Mouse (Mus musculus) hindbrain, embryonic 12.5 days (tissue): ENCODE data around the gene Srsf5. TPM values are rescaled to one million over a fixed set of nuclear protein-coding genes. Genes with fewer than 3 reads are reported as not detected.

Experiments used
- ATAC-seq: fragments of 200-750 bp; cut with Nextera tagmentation; 2 replicates; pipeline ENCODE4 v1.8.0; 2017; ENCODE audit warnings: moderate TSS enrichment; ENCODE audit not compliant: low FRiP score
- H3K27ac ChIP-seq: fragments of 300-500 bp; sonication (generic); 2 replicates; pipeline ENCODE4 v1.5.1; 2016; ENCODE audit warnings: mild to moderate bottlenecking
- H3K27me3 ChIP-seq: fragments of 300-500 bp; sonication (generic); 2 replicates; pipeline ENCODE4 v1.6.1; 2016; ENCODE audit warnings: mild to moderate bottlenecking
- H3K36me3 ChIP-seq: fragments of 300-500 bp; sonication (generic); 2 replicates; pipeline ENCODE4 v1.6.1; 2016; ENCODE audit warnings: mild to moderate bottlenecking
- H3K4me1 ChIP-seq: fragments of 300-500 bp; sonication (generic); 2 replicates; pipeline ENCODE4 v1.6.1; 2016
- H3K4me2 ChIP-seq: fragments of 300-500 bp; sonication (generic); replicated peaks from 2 replicates; pipeline ENCODE4 v1.6.1; 2016; ENCODE audit warnings: mild to moderate bottlenecking
- H3K4me3 ChIP-seq: fragments of 300-500 bp; sonication (generic); 2 replicates; pipeline ENCODE4 v1.5.1; 2016; ENCODE audit warnings: mild to moderate bottlenecking
- H3K9ac ChIP-seq: fragments of 300-500 bp; sonication (generic); 2 replicates; pipeline ENCODE4 v1.6.1; 2016; ENCODE audit warnings: mild to moderate bottlenecking, moderate library complexity
- H3K9me3 ChIP-seq: fragments of 300-500 bp; sonication (generic); replicated peaks from 2 replicates; pipeline ENCODE4 v1.6.1; 2016; ENCODE audit warnings: mild to moderate bottlenecking
- WGBS: fragments of 180-500 bp; shearing (Covaris S2); methylation state at CpG from one replicate; pipeline ENCODE4 v1.1.7; 2016; 5-methylcytosine and 5-hydroxymethylcytosine counted together
- polyA plus RNA-seq: library from polyadenylated mRNA; unstranded; fragments of >200 nt; fragmentation: Nextera tagmentation; extraction: Ambion mirVana; gene quantifications from 2 replicates; pipeline ENCODE4 v1.2.1, GENCODE M21; 2016

Gene Srsf5
- polyA plus RNA-seq, result 587 and 684 TPM in 2 replicates

- Histone ChIP-seq H3K4me1 (peaks cover 8% of the 10 kb centered on the region), H3K9me3 (no peaks in the 10 kb centered on the region), H3K27me3 (no peaks in the 10 kb centered on the region), H3K4me2 (peak within 1 kb of the TSS; percentile 71), H3K27ac (peak within 1 kb of the TSS; percentile 92), H3K4me3 (peak within 1 kb of the TSS; percentile 77), H3K9ac (peak within 1 kb of the TSS; percentile 84), H3K36me3 (peaks cover 26% of the 10 kb centered on the region)
- WGBS, result under 1% methylated on average over 54 of the region's 57 CpGs
- peak; percentile 94 for ATAC-seq
Observed at GRCm38 (mm10) chr12:80945334-80945995, at the start of gene Srsf5. Srsf5 (plus strand) TSS chr12:80945504.

- H3K4me3 ChIP-seq, result no peak overlapping the region
- H3K9ac ChIP-seq, result no peak overlapping the region
- ATAC-seq, result no peak
- H3K4me1 ChIP-seq, result no peaks in the 10 kb centered on the region
- no peak overlapping the region for H3K27ac ChIP-seq
- H3K27me3 ChIP-seq, result no peaks in the 10 kb centered on the region
- H3K36me3 ChIP-seq, result no peaks in the 10 kb centered on the region
- no peaks in the 10 kb centered on the region for H3K9me3 ChIP-seq
- no peak overlapping the region for H3K4me2 ChIP-seq
- 87% methylated on average over 8 of the region's 8 CpGs for WGBS
Observed at GRCm38 (mm10) chr12:80909631-80910030, 35.7 kb upstream of the Srsf5 start.

- Histone ChIP-seq H3K27ac (no peak overlapping the region), H3K36me3 (no peaks in the 10 kb centered on the region), H3K27me3 (0 out of 2 replicates have a peak, but pooled peaks cover 3% of the 10 kb centered on the region), H3K4me1 (peaks cover 3% of the 10 kb centered on the region; the same call in 1 of the 2 replicates), H3K9ac (no peak overlapping the region), H3K9me3 (no peaks in the 10 kb centered on the region), H3K4me3 (no peak overlapping the region), H3K4me2 (no peak overlapping the region)
- ATAC-seq, result no peak
- WGBS, result 59% methylated on average over 7 of the region's 7 CpGs
Observed at GRCm38 (mm10) chr12:80917764-80918163, 27.5 kb upstream of the Srsf5 start.

DNA sequence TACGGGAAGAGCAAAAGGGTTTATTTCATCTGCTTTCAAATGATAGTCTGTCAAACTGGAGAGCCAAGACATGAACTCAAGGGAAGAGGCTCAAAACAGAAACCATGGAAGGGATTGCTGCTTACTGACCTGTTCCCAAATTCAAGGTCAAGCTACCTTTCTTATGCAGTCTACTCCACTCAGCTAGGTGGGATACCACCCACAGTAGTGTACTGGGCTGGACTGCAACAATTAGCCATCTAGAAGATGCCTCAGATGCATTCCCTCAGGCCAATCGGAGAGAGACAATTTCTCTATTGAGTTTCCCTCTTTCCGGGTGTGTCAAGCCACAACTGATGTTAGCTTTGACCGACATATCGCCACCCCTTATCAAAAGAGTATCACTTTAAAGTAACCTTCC lies 24.0 kb upstream of the Srsf5 start:
- no peak overlapping the region for H3K9ac ChIP-seq
- peaks cover 4% of the 10 kb centered on the region; the same call in 1 of the 2 replicates for H3K4me1 ChIP-seq
- no peak overlapping the region for H3K4me3 ChIP-seq
- no peaks in the 10 kb centered on the region for H3K9me3 ChIP-seq
- WGBS, result 95% methylated on average over 5 of the region's 5 CpGs
- 0 out of 2 replicates have a peak, but pooled peaks cover 4% of the 10 kb centered on the region for H3K27me3 ChIP-seq
- no peak overlapping the region for H3K4me2 ChIP-seq
- no peak overlapping the region for H3K27ac ChIP-seq
- ATAC-seq, result no peak
- H3K36me3 ChIP-seq, result no peaks in the 10 kb centered on the region

DNA sequence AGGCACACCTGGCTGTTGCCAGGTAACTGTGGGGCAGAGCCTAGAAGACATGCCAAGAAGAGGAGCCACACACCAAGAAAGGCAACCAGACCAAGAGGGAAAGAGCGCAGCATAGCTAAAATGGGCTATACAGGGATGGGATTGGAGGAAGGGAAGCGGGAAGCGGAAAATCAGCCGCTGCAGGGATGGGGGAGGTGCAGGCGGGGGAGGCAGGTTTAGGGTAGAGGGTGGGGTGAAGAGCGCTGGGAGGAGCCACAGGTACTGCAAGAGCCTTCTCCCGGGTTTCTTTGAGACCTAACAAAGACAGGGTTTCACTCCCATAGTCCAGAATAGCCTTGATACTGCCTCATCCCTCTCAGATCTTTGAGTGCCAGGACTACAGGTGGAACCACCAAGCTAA lies 22.4 kb upstream of the Srsf5 start:
- Histone ChIP-seq H3K27ac (no peak overlapping the region), H3K4me2 (peak overlapping the region; percentile 24; the same call in 1 of the 2 replicates), H3K4me1 (peaks cover 4% of the 10 kb centered on the region; the same call in 1 of the 2 replicates), H3K4me3 (no peak overlapping the region), H3K27me3 (0 out of 2 replicates have a peak, but pooled peaks cover 4% of the 10 kb centered on the region), H3K36me3 (no peaks in the 10 kb centered on the region), H3K9ac (no peak overlapping the region), H3K9me3 (no peaks in the 10 kb centered on the region)
- no peak for ATAC-seq
- WGBS, result 10% methylated on average over 7 of the region's 7 CpGs

DNA sequence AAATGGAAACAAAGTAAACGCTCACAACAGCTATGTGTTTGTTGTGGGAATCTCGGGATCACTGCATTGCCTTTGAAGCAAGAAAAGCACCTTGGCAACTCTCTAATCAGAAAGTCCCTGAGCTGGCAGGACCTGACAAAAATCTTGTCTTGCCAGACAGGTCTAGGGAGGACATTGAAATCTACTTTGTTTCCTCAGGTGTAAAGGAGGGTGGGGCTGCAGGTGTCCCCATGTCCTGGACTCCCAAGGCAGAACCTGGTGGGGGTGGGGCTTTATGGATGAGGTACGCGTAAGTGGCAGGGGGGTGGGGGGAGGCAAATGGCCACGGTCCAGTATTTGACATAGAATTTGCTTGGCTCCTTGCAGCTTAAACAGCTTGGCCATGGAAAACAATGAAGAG lies 21.7 kb upstream of the Srsf5 start:
- Histone ChIP-seq H3K9ac (no peak overlapping the region), H3K27ac (no peak overlapping the region), H3K4me3 (no peak overlapping the region), H3K27me3 (0 out of 2 replicates have a peak, but pooled peaks cover 4% of the 10 kb centered on the region), H3K4me2 (no peak overlapping the region), H3K36me3 (no peaks in the 10 kb centered on the region), H3K9me3 (no peaks in the 10 kb centered on the region), H3K4me1 (peaks cover 4% of the 10 kb centered on the region; the same call in 1 of the 2 replicates)
- ATAC-seq, result no peak
- WGBS, result 60% methylated on average over 5 of the region's 5 CpGs

DNA sequence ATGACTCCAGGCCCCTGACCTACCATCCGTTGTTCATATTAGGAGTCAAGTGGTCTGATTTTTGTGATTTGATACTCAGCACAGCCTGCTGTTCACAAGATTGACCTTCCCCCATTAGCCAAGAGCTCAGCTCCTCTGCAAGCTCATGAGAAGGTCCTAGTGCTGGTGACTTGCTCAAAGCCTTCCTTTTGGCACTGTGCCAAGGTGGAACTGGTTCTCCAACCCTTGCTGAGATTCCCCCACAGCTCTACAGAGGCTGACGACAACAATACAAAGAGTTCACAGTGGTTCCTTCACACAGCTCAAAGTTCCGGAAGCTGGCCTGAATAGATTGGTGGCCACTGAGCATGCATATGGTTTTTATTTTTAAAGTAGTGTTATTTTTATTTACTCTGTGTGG lies 21.1 kb upstream of the Srsf5 start:
- Histone ChIP-seq H3K9me3 (no peaks in the 10 kb centered on the region), H3K4me2 (no peak overlapping the region), H3K27ac (no peak overlapping the region), H3K4me3 (no peak overlapping the region), H3K4me1 (peaks cover 4% of the 10 kb centered on the region; the same call in 1 of the 2 replicates), H3K36me3 (no peaks in the 10 kb centered on the region), H3K27me3 (0 out of 2 replicates have a peak, but pooled peaks cover 4% of the 10 kb centered on the region), H3K9ac (no peak overlapping the region)
- no peak for ATAC-seq
- 73% methylated on average over 3 of the region's 3 CpGs for WGBS

- Histone ChIP-seq H3K4me3 (no peak overlapping the region), H3K4me1 (peaks cover 4% of the 10 kb centered on the region; the same call in 1 of the 2 replicates), H3K27ac (no peak overlapping the region), H3K9ac (no peak overlapping the region), H3K36me3 (no peaks in the 10 kb centered on the region), H3K9me3 (no peaks in the 10 kb centered on the region), H3K27me3 (0 out of 2 replicates have a peak, but pooled peaks cover 4% of the 10 kb centered on the region), H3K4me2 (no peak overlapping the region)
- 48% methylated on average over 7 of the region's 7 CpGs for WGBS
- no peak for ATAC-seq
Observed at GRCm38 (mm10) chr12:80925919-80926318, 19.4 kb upstream of the Srsf5 start.

- Histone ChIP-seq H3K9me3 (no peaks in the 10 kb centered on the region), H3K4me3 (no peak overlapping the region), H3K27me3 (0 out of 2 replicates have a peak, but pooled peaks cover 4% of the 10 kb centered on the region), H3K27ac (no peak overlapping the region), H3K36me3 (no peaks in the 10 kb centered on the region), H3K4me1 (peaks cover 4% of the 10 kb centered on the region; the same call in 1 of the 2 replicates), H3K9ac (no peak overlapping the region), H3K4me2 (no peak overlapping the region)
- ATAC-seq, result no peak
- WGBS, result 82% methylated on average over 4 of the region's 4 CpGs
Observed at GRCm38 (mm10) chr12:80926550-80926949, 18.8 kb upstream of the Srsf5 start.

- H3K9me3 ChIP-seq, result no peaks in the 10 kb centered on the region
- 0 out of 2 replicates have a peak, but pooled peaks cover 4% of the 10 kb centered on the region for H3K27me3 ChIP-seq
- H3K4me1 ChIP-seq, result peaks cover 4% of the 10 kb centered on the region; the same call in 1 of the 2 replicates
- H3K27ac ChIP-seq, result no peak overlapping the region
- no peak overlapping the region for H3K4me2 ChIP-seq
- 82% methylated on average over 1 of the region's 1 CpGs for WGBS
- no peak overlapping the region for H3K9ac ChIP-seq
- no peaks in the 10 kb centered on the region for H3K36me3 ChIP-seq
- no peak for ATAC-seq
- no peak overlapping the region for H3K4me3 ChIP-seq
Observed at GRCm38 (mm10) chr12:80927518-80927917, 17.8 kb upstream of the Srsf5 start.

DNA sequence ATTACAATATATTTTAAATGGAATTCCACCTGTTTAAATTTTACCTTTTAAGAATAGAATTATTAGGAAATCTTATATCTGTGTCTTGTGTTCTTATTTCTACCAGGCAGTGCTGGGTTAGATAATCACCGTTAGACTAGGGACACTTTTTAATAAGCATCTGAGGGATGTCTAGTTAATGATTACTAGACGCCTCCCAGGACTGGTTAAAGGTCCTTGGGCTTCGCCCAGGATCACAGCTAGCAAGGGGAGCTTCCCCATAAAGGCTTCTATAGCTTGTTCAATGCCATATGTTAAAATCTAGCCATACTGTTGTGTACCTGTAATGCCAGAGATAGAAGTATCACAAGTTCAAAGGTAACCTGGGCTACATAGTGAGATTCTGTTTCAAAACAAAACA lies 16.4 kb upstream of the Srsf5 start:
- H3K9me3 ChIP-seq, result no peaks in the 10 kb centered on the region
- H3K27ac ChIP-seq, result no peak overlapping the region
- ATAC-seq, result no peak
- H3K36me3 ChIP-seq, result no peaks in the 10 kb centered on the region
- no peak overlapping the region for H3K4me2 ChIP-seq
- no peaks in the 10 kb centered on the region for H3K4me1 ChIP-seq
- no peak overlapping the region for H3K9ac ChIP-seq
- WGBS, result 74% methylated on average over 3 of the region's 3 CpGs
- H3K4me3 ChIP-seq, result no peak overlapping the region
- no peaks in the 10 kb centered on the region for H3K27me3 ChIP-seq

- WGBS, result 87% methylated on average over 7 of the region's 7 CpGs
Observed at GRCm38 (mm10) chr12:80930141-80930540, 15.2 kb upstream of the Srsf5 start.

More at GRCm38 (mm10) chr12:80930141-80930540, 15.2 kb upstream of the Srsf5 start:
- Histone ChIP-seq H3K27ac (no peak overlapping the region), H3K4me1 (no peaks in the 10 kb centered on the region), H3K9me3 (no peaks in the 10 kb centered on the region), H3K27me3 (no peaks in the 10 kb centered on the region), H3K4me3 (no peak overlapping the region), H3K36me3 (no peaks in the 10 kb centered on the region), H3K9ac (no peak overlapping the region), H3K4me2 (no peak overlapping the region)
- ATAC-seq, result no peak
